Mouse (Mus musculus): ENCODE data around the gene Hormad1. TPM values are rescaled to one million over a fixed set of nuclear protein-coding genes. Genes with fewer than 3 reads are reported as not detected.
"Not testable (repeated sequence)": the region's sequence is repeated elsewhere in the genome, so short reads cannot be mapped to it uniquely, and the experiment has no call there.

Hormad1 gene
- total RNA-seq (2021), result not detected in 2 replicates
- long read RNA-seq, experiment 1, result 0 reads
- long read RNA-seq, experiment 2, result 0 reads

DNA sequence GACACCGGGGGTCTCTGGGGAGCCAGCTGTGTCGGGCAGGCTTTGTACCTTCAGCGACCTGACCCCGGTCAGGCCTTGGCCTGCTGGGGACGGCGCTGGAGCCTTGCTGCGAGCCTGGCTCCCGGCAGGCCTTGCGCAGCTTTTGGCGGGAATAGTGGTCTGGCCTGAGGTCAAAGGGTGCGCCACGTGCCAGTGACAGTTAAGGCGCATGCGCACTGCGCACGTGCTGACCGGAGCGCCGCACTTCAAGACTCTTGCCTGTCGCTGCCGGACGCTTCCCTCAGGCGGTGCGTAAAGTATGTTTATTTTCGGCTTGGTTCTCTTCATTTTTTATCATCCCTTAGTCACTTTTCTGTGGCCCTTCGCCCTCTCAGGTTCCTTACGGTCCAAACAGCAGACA is at the start of gene Hormad1:
Hormad1 (plus strand) TSS at position 241 of the 400 bp plus-strand sequence.
- DNase-seq, result no peak

DNA sequence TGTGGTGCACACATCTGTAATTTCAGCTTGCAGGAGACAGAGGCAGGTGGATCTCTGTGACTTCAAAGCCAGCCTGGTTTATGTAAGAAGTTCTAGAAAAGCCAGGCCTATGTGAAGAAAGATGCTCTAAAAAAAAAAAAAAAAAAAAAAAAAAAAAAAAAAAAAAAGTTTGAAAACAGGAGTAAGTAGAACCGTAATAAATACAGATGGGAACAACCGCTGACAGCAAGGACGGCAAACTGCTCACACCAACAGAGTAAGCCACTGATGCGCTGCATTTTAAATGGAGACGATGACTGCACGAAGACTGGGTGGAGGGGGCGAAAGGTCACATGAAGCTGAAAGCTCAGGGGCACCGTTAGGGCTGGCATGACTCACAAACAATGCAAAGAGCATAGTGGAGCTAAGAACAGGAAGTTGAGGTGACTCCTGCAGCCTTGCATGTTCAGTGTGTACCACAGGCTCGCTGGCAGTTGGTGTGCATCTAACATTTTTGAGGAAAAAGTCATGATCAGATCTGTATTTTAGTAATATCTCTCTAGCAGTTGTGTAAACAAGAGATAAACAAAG is 47.8 kb upstream of the Hormad1 start:
- peak; percentile 32 for DNase-seq

DNA sequence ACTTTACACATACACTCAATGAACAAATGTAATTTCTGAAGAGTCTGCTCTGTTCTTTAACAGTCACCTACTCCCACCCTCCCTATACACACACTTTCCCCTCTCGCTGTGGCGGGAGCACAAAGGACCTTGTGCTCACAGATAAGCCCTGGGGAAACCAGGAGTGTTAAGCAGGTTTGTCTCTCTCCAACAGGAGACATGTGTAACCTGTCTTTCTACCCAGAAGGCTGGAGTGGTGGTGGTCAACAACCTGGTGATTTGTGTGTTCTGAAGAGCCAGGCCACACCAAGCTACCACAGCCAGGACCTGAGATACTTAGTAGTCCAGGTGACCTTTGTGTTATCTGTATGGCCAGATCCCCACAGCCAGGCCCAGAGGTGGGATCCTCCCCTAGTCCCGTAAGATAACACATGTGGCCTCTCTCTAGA is 42.8 kb upstream of the Hormad1 start:
- DNase-seq, result no peak

DNA sequence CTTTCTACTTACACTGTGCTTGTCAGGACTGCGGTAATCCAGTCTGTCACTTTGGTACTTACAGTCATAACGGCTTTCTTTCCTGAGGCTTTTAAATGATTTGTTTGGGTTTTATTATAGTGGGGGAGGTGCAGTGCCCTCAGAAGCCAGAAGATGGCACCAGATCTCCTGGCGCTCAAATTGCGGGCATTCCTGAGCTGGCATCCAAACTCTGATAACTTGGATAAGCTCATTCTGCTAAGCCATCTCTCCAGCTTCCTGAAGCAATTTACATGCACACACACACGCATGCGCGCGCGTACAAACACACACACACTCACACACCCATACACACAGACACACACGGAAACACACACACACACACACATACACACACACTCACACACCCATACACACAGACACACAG is 42.0 kb upstream of the Hormad1 start:
- DNase-seq, result peak; percentile 76

DNA sequence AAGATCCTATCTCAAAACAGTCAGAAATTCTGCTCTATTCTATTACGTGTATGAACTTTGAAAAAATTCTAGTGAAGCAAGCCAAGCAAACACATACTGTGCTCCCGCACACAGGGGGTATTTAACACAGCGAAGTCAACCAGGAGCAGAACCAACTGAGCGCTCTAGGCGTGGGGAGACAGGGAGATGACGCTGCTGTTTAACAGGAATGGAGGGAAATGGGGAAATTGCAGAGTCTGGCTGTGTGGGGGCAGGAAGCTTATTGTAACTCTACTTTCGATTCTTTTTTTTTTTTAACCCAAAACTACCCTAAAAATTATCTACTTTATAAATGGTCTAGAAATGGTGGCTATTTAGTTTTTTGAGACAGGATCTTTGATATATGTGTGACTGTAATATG is 40.6 kb upstream of the Hormad1 start:
- DNase-seq, result no peak

DNA sequence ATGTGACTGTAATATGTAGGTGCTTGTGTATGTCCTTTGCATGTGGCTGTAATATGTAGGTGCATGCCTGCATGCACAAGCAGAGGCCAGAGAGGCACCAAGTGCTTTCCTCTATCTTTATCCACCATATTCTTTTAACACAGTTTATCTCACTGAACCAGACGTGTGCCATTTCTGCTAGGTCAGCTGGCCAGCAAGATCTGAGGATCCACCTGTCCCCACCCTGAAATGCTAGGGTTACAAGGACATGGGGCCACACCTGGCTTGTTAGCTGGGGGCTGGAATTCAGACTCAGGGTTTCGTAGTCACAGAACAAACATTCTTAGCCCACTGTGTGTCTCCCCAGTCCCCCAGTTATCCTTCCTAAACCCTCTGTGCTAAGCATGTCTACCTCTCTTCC is 40.2 kb upstream of the Hormad1 start:
- DNase-seq, result no peak

DNA sequence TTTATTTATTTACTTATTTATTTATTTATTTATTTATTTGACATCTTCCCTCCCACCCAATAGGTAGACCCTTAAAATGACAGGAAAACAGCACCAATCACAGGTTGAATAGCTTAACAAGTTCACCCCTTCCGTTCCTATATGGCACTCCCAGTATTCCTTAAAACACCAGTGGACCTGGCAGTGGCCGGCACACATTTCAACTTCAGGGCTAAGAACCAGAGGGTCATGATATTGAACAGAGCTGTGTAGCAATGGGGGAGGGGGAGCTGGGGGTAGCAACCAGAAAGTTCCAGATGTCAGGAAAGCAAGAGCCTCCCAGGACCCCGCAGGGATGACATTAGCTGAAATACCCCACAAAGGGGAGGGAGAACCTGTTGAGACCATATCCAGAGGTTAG is 39.4 kb upstream of the Hormad1 start:
- DNase-seq, result no peak

DNA sequence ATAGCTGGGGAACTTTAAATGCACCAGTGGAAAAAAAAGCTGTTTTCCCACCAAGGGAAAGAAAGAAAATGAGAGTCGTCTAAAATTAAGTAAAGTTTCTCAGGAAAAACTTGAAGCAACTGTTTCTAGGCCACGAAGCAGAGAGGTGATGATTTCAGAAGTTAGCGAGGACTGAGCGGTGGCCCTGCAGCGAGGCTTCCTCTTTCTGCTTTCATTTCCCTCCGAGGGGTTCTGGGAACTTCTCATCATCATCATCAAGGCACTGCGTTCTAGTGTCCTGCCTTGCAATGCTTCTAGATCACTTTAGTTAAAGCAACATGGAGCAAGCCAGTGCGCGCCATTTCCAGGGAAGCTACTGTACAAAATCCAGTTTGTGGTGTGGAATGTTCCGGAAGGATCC is 38.3 kb upstream of the Hormad1 start:
- no peak for DNase-seq

DNA sequence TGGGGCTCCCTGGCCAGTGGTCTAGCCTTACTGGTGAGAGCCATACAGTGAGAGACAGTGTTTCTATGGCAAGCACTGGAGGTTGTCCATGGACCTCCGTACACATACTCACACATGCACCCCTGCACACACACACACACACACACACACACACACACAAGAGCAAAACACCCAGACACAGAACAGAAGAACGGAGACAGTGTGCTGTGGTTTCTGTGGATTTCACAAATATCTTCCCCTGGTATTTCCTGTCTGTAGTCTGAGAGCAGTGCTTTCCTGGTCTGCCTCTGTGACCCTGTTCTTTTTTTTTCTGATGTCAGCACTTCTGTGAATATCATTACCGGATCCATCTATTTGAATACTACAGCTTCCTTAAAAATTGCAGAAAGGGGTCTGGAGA is 35.8 kb upstream of the Hormad1 start:
- DNase-seq, result no peak

DNA sequence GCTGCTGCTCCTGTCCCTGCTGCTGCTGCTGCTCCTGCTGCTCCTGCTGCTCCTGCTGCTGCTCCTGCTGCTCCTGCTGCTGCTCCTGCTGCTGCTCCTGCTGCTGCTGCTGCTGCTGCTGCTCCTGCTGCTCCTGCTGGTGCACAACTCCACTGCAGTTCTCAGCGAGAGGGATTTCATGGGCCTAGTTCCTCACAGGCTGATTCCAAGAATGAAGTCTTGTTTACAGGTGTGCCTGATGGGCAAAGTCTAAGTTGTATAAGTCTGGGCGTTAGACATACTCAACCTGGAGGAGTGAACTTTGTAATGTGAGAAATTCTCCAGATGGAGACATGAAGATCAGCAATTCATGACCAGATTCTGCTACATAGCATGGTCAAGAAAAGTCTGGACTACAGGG is 34.8 kb upstream of the Hormad1 start:
- no peak for DNase-seq

DNA sequence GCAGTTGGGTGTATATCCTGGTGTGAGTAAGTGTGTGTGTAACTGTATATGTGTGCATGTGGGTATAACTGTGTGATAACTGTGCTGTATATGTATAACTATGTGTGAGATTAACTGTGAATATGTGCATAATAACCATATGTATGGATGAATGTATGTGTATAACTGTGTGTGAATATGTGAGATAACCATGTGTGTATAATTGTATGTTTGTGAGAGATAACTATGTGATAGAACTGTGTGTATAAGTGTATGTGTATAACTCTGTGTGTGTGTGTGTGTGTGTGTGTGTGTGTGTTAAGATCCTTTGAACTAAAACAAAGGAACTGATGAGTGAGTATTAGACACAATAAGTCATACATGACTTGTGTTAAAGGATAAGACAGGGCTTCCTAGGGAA is 33.4 kb upstream of the Hormad1 start:
- no peak for DNase-seq

DNA sequence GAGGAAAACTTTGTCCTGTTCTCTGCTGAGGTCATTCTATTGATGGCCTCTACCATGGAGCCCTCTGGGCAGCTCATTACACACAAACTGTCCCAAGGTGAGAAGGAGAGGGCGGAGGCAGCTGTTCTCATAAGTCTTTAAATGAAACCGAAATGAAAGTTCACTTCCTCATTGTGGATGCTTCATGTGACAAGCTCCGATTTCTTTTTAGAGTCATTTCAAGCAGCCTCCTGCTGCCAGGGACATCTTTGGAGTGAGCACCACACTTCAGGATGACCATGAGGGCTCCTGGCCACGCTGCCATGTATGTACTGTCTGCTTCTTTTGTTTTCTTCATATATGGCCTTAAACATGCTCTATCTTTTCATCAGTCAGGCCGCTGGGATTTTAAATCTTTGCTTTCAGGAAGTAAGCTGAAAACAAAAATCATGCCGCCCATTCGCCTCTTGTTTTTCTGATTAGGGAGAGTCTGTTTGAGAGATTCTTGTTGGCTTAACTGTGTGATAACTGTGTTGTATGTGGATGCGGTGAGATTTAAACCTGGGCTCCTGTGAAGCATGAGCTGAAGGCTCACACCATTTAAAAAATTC is 32.8 kb upstream of the Hormad1 start, which contains the start of gene Ctss:
Ctss (plus strand) TSS at position 165 of the 590 bp plus-strand sequence.
- no peak for DNase-seq

DNA sequence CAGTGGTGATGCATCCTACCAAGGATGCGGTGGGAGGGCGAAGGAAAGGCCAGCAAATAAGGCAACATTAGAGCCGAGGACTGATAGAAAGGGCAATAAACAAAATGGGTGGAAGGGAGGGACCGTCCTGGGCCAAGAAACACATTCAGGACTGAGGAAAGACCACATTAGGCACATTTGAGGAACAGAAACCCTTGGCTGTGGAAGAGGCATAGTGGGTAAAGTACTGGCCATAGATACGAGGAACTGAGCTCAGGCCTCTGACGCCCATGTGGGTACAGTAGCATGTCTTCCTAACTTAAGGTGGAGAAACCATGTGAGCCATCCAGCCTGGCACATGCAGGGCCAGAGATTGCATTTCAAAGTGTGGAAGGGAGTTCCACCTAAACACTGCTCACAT is 29.7 kb upstream of the Hormad1 start:
- no peak for DNase-seq

DNA sequence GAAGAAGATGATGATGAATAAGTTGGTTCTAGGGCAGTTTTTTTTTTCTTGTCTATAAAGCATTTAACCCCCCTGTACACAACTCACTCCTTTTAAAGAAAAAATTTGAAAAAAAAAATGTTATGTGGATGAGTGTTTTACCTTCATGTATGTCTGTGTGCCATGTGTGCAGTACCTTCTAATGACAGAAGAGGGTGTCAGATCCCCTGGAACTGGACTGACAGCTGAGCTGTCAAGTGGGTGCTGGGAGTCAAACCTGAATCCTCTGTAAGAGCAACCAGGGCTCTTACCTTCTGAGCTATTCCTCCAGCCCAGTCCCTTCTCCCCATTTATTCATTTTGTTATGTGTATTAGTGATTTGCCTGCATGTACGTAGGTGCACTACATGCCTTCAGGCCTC is 28.5 kb upstream of the Hormad1 start:
- DNase-seq, result no peak

DNA sequence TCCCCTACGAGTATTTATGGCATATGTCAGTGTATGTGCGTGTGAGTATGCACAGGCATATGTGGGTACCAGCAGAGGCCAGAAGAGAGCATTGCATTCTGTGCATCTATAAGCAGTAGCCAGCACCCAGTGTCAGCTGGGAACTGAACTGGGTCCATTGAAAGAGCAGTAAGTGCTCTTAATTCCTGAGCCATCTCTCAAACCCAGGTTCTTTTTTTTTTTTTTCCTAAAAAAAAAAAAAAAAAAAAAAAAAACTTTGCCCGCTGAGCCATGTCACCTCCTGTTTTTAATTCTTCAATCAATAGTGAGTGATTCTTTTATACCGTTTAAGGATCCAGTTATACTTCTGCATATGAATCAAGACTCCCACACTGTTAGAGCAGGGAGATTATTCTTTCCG is 26.1 kb upstream of the Hormad1 start:
- DNase-seq, result no peak

DNA sequence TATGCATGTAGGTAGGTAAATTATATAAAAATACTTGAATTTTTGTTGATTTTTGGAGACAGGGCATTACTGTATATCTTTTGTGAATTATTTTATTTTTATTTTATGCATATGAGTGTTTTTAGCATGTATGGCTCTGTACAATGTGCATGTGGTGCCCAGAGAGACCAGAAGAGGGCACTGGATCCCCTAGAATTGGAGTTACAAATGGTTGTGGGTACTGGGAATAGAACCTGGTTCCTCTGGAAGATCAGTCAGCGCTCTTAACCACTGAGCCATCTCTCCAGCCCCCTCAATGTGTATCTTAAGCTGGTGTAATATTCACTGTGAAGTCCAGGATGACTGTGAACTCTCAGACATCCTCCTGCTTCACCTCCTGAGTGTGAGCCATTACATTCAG is 24.6 kb upstream of the Hormad1 start:
- DNase-seq, result no peak

DNA sequence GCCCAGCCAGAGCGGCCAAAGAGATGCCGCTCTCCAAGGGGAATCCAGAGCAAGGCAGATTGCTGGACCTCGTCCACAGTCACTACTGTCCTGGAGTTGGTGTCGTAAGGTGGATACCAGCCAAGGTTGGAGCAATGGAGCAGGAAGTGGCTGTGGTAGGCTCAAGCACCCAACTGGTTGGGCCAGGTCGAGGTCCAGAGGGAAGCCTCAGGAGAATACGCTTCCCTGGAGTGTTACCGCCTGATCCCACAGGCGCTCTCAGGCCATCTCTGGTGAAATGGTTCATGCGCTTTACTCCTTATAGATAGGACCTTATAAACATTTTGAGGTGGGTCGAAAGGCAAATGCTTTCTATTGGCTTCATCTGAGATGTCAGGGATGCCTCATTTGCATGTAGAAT is 20.5 kb upstream of the Hormad1 start:
- DNase-seq, result peak; percentile 18

DNA sequence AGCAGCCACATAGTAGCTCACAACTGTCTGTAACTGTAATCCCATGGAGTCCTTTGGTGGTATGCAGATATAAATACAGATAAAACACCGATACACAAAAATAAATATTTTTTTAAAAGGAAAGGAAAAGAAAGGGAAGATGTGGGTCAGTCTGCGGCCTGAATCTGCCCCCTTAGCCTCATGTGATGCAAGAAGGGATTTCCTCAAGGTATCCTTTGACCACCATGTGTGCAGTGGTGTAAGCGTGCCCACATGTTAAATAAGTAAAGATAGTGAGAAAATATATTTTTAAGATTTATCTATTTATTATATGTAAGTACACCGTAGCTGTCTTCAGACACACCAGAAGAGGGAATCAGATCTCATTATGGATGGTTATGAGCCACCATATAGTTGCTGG is 19.6 kb upstream of the Hormad1 start:
- DNase-seq, result no peak

DNA sequence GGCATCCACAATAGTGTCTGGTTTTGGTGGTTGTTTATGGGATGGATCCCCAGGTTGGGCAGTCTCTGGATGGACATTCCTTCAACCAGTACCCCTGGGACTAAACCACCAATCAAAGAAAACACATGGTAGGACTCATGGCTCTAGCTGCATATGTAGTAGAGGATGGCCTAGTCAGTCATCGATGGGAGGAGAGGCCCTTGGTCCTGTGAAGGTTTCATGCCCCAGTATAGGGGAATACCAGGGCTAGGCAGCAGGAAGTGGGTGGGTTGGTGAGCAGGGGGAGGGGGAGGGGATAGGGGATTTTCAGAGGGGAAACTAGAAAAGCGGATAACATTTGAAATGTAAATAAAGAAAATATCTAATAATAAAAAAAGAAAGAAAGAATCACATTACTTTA is 18.3 kb upstream of the Hormad1 start:
- DNase-seq, result not testable (repeated sequence)

DNA sequence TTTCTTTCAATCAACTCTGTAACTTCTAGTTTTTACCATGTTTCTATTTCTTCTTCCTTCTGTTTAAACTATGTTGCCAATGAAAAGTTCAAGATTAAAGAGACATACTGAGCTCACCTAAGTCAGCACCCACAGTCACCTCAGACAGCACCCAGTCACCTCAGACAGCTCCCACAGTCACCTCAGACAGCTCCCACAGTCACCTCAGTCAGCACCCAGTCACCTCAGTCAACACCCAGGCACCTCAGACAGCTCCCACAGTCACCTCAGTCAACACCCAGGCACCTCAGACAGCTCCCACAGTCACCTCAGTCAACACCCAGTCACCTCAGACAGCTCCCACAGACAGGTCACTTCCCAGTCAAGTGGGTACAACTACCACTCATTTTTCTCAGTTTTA is 17.3 kb upstream of the Hormad1 start:
- DNase-seq, result no peak

DNA sequence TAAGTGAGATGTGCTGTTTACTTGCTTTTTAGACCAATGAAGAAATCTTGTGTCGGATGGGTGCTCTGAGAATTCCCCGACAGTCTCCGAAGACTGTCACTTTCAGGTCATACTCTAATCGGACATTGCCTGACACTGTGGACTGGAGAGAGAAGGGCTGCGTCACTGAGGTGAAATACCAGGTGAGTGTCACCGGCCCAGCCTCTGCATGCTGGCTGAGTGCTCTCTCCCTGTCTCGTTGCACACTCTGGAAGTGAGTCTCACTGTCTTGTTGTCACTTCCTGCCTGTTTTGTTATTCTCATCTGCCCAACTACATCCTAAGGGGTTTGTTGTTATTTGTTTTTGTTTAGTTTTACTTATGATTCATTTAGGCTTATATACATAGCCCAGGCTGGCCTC is 16.5 kb upstream of the Hormad1 start:
- no peak for DNase-seq

DNA sequence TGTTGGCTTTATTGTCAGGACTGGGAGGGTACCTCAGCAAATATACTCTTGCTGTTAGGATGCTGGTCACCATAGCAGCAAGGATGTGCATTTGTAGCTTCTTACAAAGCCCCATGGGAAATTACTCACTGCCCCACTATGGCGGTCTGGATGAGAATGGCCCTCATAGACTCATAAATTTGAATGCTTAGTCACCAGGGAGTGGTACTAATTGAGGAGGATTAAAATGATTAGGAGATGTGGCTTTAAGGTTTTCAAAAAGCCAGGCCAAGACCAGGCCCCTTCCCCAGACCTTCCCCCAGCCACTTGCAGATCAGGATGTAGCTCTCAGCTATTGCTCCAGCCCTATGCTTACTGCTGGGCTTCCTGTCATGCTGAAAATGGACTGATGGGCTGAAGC is 9.3 kb upstream of the Hormad1 start:
- DNase-seq, result no peak

DNA sequence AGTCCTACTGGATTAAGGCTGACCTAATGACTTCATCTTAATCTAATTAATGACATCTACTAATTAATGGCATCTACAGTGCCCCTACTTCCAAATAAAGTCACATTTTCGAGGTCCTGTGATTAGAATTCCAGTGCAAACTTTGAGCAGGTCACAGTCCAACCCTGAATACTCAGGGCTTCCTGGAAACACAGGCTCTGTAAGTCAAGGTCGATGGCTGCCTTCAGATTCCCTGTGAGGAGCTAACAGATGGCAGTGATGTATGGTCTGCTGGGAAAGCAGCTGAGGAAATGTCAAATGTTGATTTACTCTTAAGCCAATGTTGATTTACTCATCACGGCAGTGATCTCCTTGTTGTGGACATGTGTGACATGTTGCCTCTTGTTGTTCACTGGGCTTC is 5.5 kb upstream of the Hormad1 start:
- DNase-seq, result peak; percentile 43

DNA sequence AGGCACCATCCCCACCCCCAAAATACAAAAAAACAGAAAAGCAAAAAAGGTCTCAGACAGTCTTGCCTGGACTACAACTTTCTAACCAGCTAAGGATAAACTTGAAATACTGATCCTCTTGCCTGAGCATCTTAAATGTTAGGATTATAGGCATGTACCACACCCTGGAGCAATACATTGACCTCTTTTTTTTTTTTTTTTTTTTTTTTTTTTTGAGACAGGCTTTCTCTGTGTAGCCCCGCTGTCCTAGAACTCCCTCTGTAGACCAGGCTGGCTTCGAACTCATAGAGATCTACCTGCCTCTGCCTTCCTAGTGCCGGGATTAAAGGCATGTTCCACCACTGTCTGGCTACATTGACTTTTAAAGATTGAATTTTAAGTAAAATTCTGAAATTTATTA is 1.3 kb downstream of the Hormad1 start:
- no peak for DNase-seq

DNA sequence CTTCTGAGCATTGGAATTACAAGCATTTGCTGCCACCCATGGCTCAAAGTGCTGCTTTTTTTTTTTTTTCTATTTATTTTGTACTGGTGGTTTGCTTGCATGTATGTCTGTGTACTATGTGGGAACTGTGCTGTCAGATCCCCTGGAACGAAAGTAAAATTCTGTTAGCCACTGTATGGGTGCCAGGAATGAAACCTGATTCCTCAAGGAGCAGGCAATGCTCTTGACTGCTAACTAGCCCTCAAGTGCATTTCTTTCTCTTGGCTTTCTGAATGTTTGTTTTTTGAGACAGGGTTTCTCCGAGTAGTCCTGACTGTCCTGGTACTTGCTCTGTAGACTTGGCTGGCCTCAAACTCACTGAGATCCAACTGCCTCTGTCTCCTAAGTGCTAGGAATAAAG is 2.3 kb downstream of the Hormad1 start:
- DNase-seq, result no peak
